24 mouse cellular contexts compared by ENCODE assay signal in genomic region chr3:135915941-135916340, GRCm38 (mm10).
DNase-seq lines count a peak whose midpoint lies in the region; ATAC-seq and TF ChIP-seq lines count a peak whose summit lies in the region.
"Had no signal": no experiment of that assay in that cellular context is flagged by ENCODE, and none has a peak within 500 bp of the region (broad histone marks: within the 10 kb centered on the region; RNA-seq: fewer than 3 reads in every experiment).

No protein-coding gene starts in this region.

- peak; percentile 73 for DNase-seq in heart, adult 11 months
- no peak for DNase-seq in heart, postnatal 14 days
- no peak for DNase-seq in layer of hippocampus, adult 2 months (ENCODE audit: low spot score in 2 of 2)
- no peak for DNase-seq in layer of hippocampus, adult 8-10 months (ENCODE audit: low spot score in 2 of 2)
- DNase-seq in Patski (ENCODE audit: low read depth, low spot score) = no peak
- DNase-seq in heart, adult 9 months (ENCODE audit: low spot score in 2 of 2) = no peak
- no peak for DNase-seq in frontal cortex, postnatal 36 days (ENCODE audit: low spot score in 2 of 2)
- DNase-seq: adrenal gland, adult 2 months; adrenal gland, postnatal 14 days; cerebellum, adult 11 months; cerebellum, adult 2 months; cerebellum, adult 9-11 months; cerebellum, postnatal 25 days; gastrocnemius, postnatal 25 days; heart, adult 2 months; heart, postnatal 36 days had no signal

- in situ Hi-C loops in Patski (cut with MboI; ENCODE audit: low pct_unique_long_range_greater_than_20kb) = no loop called here

- H3K4me3 ChIP-seq in layer of hippocampus, adult 2 months = no peak overlapping the region
- H3K4me3 ChIP-seq: embryonic facial prominence, embryonic 12.5 days; embryonic facial prominence, embryonic 15.5 days; forebrain, embryonic 12.5 days; heart, adult 2 months; hindbrain, embryonic 10.5 days; hindbrain, embryonic 13.5 days; intestine, embryonic 15.5 days had no signal

- no peaks in the 10 kb centered on the region for H3K27me3 ChIP-seq in Patski
- H3K27me3 ChIP-seq: embryonic facial prominence, embryonic 12.5 days; embryonic facial prominence, embryonic 15.5 days; forebrain, embryonic 12.5 days; hindbrain, embryonic 13.5 days; intestine, embryonic 15.5 days had no signal

- no peak overlapping the region for H3K27ac ChIP-seq in layer of hippocampus, adult 2 months
- H3K27ac ChIP-seq: embryonic facial prominence, embryonic 12.5 days; embryonic facial prominence, embryonic 15.5 days; forebrain, embryonic 12.5 days; heart, adult 2 months; hindbrain, embryonic 10.5 days; hindbrain, embryonic 13.5 days; intestine, embryonic 15.5 days had no signal

- TF ChIP-seq CTCF in layer of hippocampus, adult 2 months (conservative IDR thresholded peaks at IDR 0.05) = peak; percentile 31
- TF ChIP-seq CTCF in Patski (IDR thresholded peaks at IDR 0.05) = peak; percentile 64

- CTCF ChIA-PET in Patski (lab: Charles Lee) = interaction anchor here (1.7 kb wide), 1 partner anchor 13 kb away, joined by 4 read pairs; no protein-coding TSS in a partner anchor

- intact Hi-C loops in heart, postnatal 14 days (cut with DNase I) = no loop called here

- POLR2A ChIA-PET in Patski (lab: Charles Lee) = no interaction called here

- no peak for ATAC-seq in Patski
- ATAC-seq: CD4-positive, CD25-positive, alpha-beta regulatory T cell, adult 4 months; forebrain, embryonic 16.5 days; intestine, embryonic 15.5 days had no signal
